Mouse (Mus musculus) liver, adult 2 months (tissue): ENCODE measurements around the gene Eri3. TPM values are rescaled to one million over a fixed set of nuclear protein-coding genes. Genes with fewer than 3 reads are reported as not detected.

ENCODE experiments used
- DNase-seq: peaks from one replicate; pipeline ENCODE4 v3.0.0-alpha.2; 2011; ENCODE audit warnings: low read depth, low spot score; ENCODE audit errors: extremely low read depth
- H3K27ac ChIP-seq: fragments of 200-500 bp; replicated peaks from 2 replicates; pipeline ENCODE4 v1.5.1; 2012; ENCODE audit warnings: low read depth, mild to moderate bottlenecking, control low read depth, inconsistent platforms, low read length; ENCODE audit not compliant: insufficient read depth
- H3K27me3 ChIP-seq: fragments of 200-500 bp; 2 replicates; pipeline ENCODE4 v1.6.1; 2012; ENCODE audit warnings: mild to moderate bottlenecking, moderate library complexity, low read length, inconsistent platforms; ENCODE audit not compliant: control insufficient read depth, insufficient read depth
- H3K36me3 ChIP-seq: fragments of 200-500 bp; 2 replicates; pipeline ENCODE4 v1.6.1; 2012; ENCODE audit warnings: low read length, inconsistent platforms; ENCODE audit not compliant: control insufficient read depth, insufficient read depth
- H3K4me1 ChIP-seq: fragments of 200-500 bp; 2 replicates; pipeline ENCODE4 v1.6.1; 2011; ENCODE audit warnings: low read length; ENCODE audit not compliant: control insufficient read depth, insufficient read depth
- H3K4me3 ChIP-seq: fragments of 200-500 bp; 2 replicates; pipeline ENCODE4 v1.5.1; 2011; ENCODE audit warnings: low read depth, mild to moderate bottlenecking, control low read depth, low read length, moderate library complexity; ENCODE audit not compliant: insufficient read depth
- H3K79me2 ChIP-seq: fragments of 200-500 bp; 2 replicates; pipeline ENCODE4 v1.6.1; 2012; ENCODE audit warnings: inconsistent platforms, mild to moderate bottlenecking, low read length, moderate library complexity; ENCODE audit not compliant: control insufficient read depth, insufficient read depth
- H3K9ac ChIP-seq: fragments of 200-500 bp; 2 replicates; pipeline ENCODE4 v1.6.1; 2012; ENCODE audit warnings: low read depth, mild to moderate bottlenecking, control low read depth, inconsistent platforms, low read length
- CTCF ChIP-seq: fragments of 200-500 bp; IDR thresholded peaks from 2 replicates; pipeline ENCODE4 v1.5.1; 2011; ENCODE audit warnings: low read depth, low read length, control low read depth
- POLR2A ChIP-seq: fragments of 200-500 bp; IDR thresholded peaks from 2 replicates; pipeline ENCODE4 v1.6.1; 2011; ENCODE audit warnings: low read length, control low read depth; ENCODE audit not compliant: insufficient read depth; ENCODE audit errors: extremely low read depth
- WGBS: fragments of 180-500 bp; shearing (Covaris S2); methylation state at CpG from one replicate; pipeline ENCODE4 v1.1.7; 2018; 5-methylcytosine and 5-hydroxymethylcytosine counted together
- polyA plus RNA-seq: library from polyadenylated mRNA; depleted of rRNA; stranded (reverse); fragments of >200 nt; gene quantifications from 2 replicates; pipeline ENCODE4 v1.2.3, GENCODE M21; 2012
- total RNA-seq: library from RNA; depleted of rRNA; stranded (reverse); fragments of >200 nt; gene quantifications from 2 replicates; pipeline ENCODE4 v1.2.3, GENCODE M21; 2014

Gene Eri3
- total and polyA plus RNA-seq, 2 experiments: 16.8 to 42.1 TPM

GRCm38 (mm10) chr4:117595293-117595692 is 45.1 kb downstream of the Eri3 start:
- DNase-seq: no peak
- Histone ChIP-seq H3K9ac (no peak overlapping the region), H3K4me1 (no peaks in the 10 kb centered on the region), H3K4me3 (no peak overlapping the region), H3K27ac (no peak overlapping the region), H3K27me3 (no peaks in the 10 kb centered on the region), H3K79me2 (no peaks in the 10 kb centered on the region), H3K36me3 (peaks cover 37% of the 10 kb centered on the region)
- WGBS: 94% methylated on average over 10 of the region's 10 CpGs
- TF ChIP-seq CTCF (no peak), POLR2A (no peak)

- Histone ChIP-seq H3K4me1 (peaks cover 4% of the 10 kb centered on the region), H3K79me2 (no peaks in the 10 kb centered on the region), H3K4me3 (no peak overlapping the region), H3K36me3 (peaks cover 25% of the 10 kb centered on the region), H3K9ac (no peak overlapping the region), H3K27ac (no peak overlapping the region), H3K27me3 (no peaks in the 10 kb centered on the region)
- no peak for DNase-seq
- TF ChIP-seq POLR2A (no peak), CTCF (no peak)
- WGBS: 90% methylated on average over 7 of the region's 7 CpGs
Measured at GRCm38 (mm10) chr4:117599986-117600565, 49.9 kb downstream of the Eri3 start.

GRCm38 (mm10) chr4:117601338-117601776 is 51.2 kb downstream of the Eri3 start:
- no peaks in the 10 kb centered on the region for H3K79me2 ChIP-seq
- H3K4me3 ChIP-seq: no peak overlapping the region
- no peaks in the 10 kb centered on the region for H3K27me3 ChIP-seq
- peaks cover 16% of the 10 kb centered on the region for H3K36me3 ChIP-seq
- TF ChIP-seq POLR2A (no peak), CTCF (no peak)
- DNase-seq: no peak
- WGBS: 90% methylated on average over 5 of the region's 5 CpGs
- no peak overlapping the region for H3K27ac ChIP-seq
- H3K9ac ChIP-seq: no peak overlapping the region
- peaks cover 10% of the 10 kb centered on the region for H3K4me1 ChIP-seq

GRCm38 (mm10) chr4:117605099-117605953 is 55.2 kb downstream of the Eri3 start:
- Histone ChIP-seq H3K4me1 (peaks cover 10% of the 10 kb centered on the region), H3K27ac (no peak overlapping the region), H3K27me3 (no peaks in the 10 kb centered on the region), H3K9ac (no peak overlapping the region), H3K36me3 (peaks cover 3% of the 10 kb centered on the region; the same call in 1 of the 2 replicates), H3K79me2 (no peaks in the 10 kb centered on the region), H3K4me3 (no peak overlapping the region)
- TF ChIP-seq CTCF (no peak), POLR2A (no peak)
- DNase-seq: peak; percentile 76
- 49% methylated on average over 16 of the region's 16 CpGs for WGBS

- no peaks in the 10 kb centered on the region for H3K27me3 ChIP-seq
- 88% methylated on average over 1 of the region's 1 CpGs for WGBS
- no peak overlapping the region for H3K27ac ChIP-seq
- H3K4me1 ChIP-seq: peaks cover 10% of the 10 kb centered on the region
- H3K9ac ChIP-seq: no peak overlapping the region
- DNase-seq: no peak
- TF ChIP-seq CTCF (no peak), POLR2A (no peak)
- H3K79me2 ChIP-seq: no peaks in the 10 kb centered on the region
- H3K4me3 ChIP-seq: no peak overlapping the region
- peaks cover 3% of the 10 kb centered on the region; the same call in 1 of the 2 replicates for H3K36me3 ChIP-seq
Measured at GRCm38 (mm10) chr4:117605954-117606227, 55.7 kb downstream of the Eri3 start.
